Mouse (Mus musculus): ENCODE measurements around the gene Ahcyl2.

The Ahcyl2 gene

GRCm38 (mm10) chr6:29914136-29914535 lies 146.3 kb downstream of the Ahcyl2 start:
- peak; percentile 28 for DNase-seq (ENCODE audit: low read depth)

- DNase-seq (ENCODE audit: low read depth), result no peak
Measured at GRCm38 (mm10) chr6:29915836-29916235, 148.0 kb downstream of the Ahcyl2 start.

- peak; percentile 86 for DNase-seq (ENCODE audit: low read depth)
Measured at GRCm38 (mm10) chr6:29916530-29917382, 148.9 kb downstream of the Ahcyl2 start, which contains the start of gene Strip2. TSS of gene Strip2 (plus strand) at chr6:29917012.

- DNase-seq (ENCODE audit: low read depth), result no peak
Measured at GRCm38 (mm10) chr6:29917383-29917720, 149.5 kb downstream of the Ahcyl2 start.

- DNase-seq (ENCODE audit: low read depth), result no peak
Measured at GRCm38 (mm10) chr6:29917947-29918346, 150.1 kb downstream of the Ahcyl2 start.

GRCm38 (mm10) chr6:29923501-29923900 lies 155.7 kb downstream of the Ahcyl2 start:
- DNase-seq (ENCODE audit: low read depth), result no peak

- no peak for DNase-seq (ENCODE audit: low read depth)
Measured at GRCm38 (mm10) chr6:29925594-29926219, 157.9 kb downstream of the Ahcyl2 start.

- no peak for DNase-seq (ENCODE audit: low read depth)
Measured at GRCm38 (mm10) chr6:29930087-29930486, 162.3 kb downstream of the Ahcyl2 start.

GRCm38 (mm10) chr6:29930665-29931064 lies 162.9 kb downstream of the Ahcyl2 start:
- DNase-seq (ENCODE audit: low read depth), result no peak

- DNase-seq (ENCODE audit: low read depth), result no peak
Measured at GRCm38 (mm10) chr6:29931181-29931580, 163.4 kb downstream of the Ahcyl2 start.

- no peak for DNase-seq (ENCODE audit: low read depth)
Measured at GRCm38 (mm10) chr6:29935741-29936140, 167.9 kb downstream of the Ahcyl2 start.

GRCm38 (mm10) chr6:29940428-29940827 lies 172.6 kb downstream of the Ahcyl2 start:
- peak; percentile 68 for DNase-seq (ENCODE audit: low read depth)

- DNase-seq (ENCODE audit: low read depth), result peak; percentile 17
Measured at GRCm38 (mm10) chr6:29941036-29941435, 173.2 kb downstream of the Ahcyl2 start.

GRCm38 (mm10) chr6:29944465-29944864 lies 176.7 kb downstream of the Ahcyl2 start:
- no peak for DNase-seq (ENCODE audit: low read depth)

GRCm38 (mm10) chr6:29946568-29946967 lies 178.8 kb downstream of the Ahcyl2 start:
- DNase-seq (ENCODE audit: low read depth), result peak; percentile 40

GRCm38 (mm10) chr6:29947823-29948222 lies 180.0 kb downstream of the Ahcyl2 start:
- no peak for DNase-seq (ENCODE audit: low read depth)

GRCm38 (mm10) chr6:29956749-29957148 lies 188.9 kb downstream of the Ahcyl2 start:
- no peak for DNase-seq (ENCODE audit: low read depth)

GRCm38 (mm10) chr6:29958669-29959068 lies 190.9 kb downstream of the Ahcyl2 start:
- no peak for DNase-seq (ENCODE audit: low read depth)

GRCm38 (mm10) chr6:29961081-29961480 lies 193.3 kb downstream of the Ahcyl2 start:
- no peak for DNase-seq (ENCODE audit: low read depth)

All from NIH3T3 (cell line).